Comparison of ENCODE assay signal across 8 mouse cellular contexts in the genomic region with DNA sequence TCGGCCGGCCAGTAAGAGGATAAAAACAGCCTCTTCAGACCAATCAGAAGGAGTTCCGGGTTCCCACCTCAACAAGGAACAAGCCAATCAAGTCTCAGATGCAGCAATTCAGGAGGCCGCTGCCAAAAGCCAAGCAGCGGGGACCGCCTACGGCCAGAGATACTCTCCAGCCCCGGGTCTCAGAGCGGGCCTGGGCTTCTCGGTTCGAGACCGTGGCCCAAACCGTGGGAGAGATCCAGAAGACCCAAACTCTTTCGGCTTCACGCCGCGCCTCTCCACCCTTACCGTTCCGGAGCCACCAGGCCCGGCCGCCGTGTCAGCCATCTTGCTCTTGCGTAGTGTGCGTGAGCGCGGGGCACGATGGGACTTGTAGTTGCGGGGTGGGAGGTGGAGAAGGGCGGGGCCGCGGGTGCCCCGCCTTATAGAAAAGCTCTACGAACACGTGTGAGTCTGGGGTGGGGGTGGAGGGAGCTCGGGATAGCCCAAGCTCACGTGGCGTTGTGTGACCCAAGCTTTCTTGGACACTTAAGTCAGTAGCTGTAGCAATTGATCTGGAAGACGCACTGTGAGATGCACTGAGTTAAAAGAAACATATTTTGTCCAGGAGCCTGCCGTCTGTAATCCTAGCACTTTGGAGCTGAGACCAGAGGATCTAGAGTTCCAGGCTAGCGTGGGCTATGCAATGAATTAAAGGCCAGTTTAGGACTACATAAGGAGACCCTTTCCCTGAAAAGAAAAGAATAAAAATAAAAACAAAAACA. TPM values are rescaled to one million over a fixed set of nuclear protein-coding genes. Genes with fewer than 3 reads are reported as not detected.
DNase-seq lines count a peak whose midpoint lies in the region; ATAC-seq lines count a peak whose summit lies in the region.

Gene Taf8, minus strand, starts transcription at position 347 of the 761 bp plus-strand sequence.

- H3K9ac ChIP-seq in forebrain, embryonic 14.5 days (ENCODE audit: low read length), result peak within 1 kb of the TSS; percentile 75
- H3K9ac ChIP-seq in neural tube, embryonic 15.5 days (replicated peaks), result peak within 1 kb of the TSS; percentile 78

- 2% methylated on average over 40 of the region's 40 CpGs for WGBS in forebrain, embryonic 14.5 days
- WGBS in neural tube, embryonic 15.5 days, result 3% methylated on average over 40 of the region's 40 CpGs

- peak; percentile 98 for ATAC-seq in forebrain, embryonic 14.5 days
- ATAC-seq in neural tube, embryonic 15.5 days (ENCODE audit: low FRiP score), result peak; percentile 97

- no peaks in the 10 kb centered on the region for H3K27me3 ChIP-seq in forebrain, embryonic 14.5 days (replicated peaks; ENCODE audit: control insufficient read depth, insufficient read depth, low read length)
- no peaks in the 10 kb centered on the region for H3K27me3 ChIP-seq in neural tube, embryonic 15.5 days (replicated peaks)

- peak within 1 kb of the TSS; percentile 77 for H3K4me2 ChIP-seq in forebrain, embryonic 14.5 days (ENCODE audit: low read length)
- peak within 1 kb of the TSS; percentile 73 for H3K4me2 ChIP-seq in neural tube, embryonic 15.5 days

- H3K4me3 ChIP-seq in forebrain, embryonic 14.5 days (ENCODE audit: low read depth, low read length), result peak within 1 kb of the TSS; percentile 57
- peak within 1 kb of the TSS; percentile 76 for H3K4me3 ChIP-seq in neural tube, embryonic 15.5 days (replicated peaks)

- peaks cover 7% of the 10 kb centered on the region for H3K4me1 ChIP-seq in forebrain, embryonic 14.5 days (ENCODE audit: control insufficient read depth, insufficient read depth, low read length)
- peaks cover 20% of the 10 kb centered on the region for H3K4me1 ChIP-seq in neural tube, embryonic 15.5 days

- H3K27ac ChIP-seq in forebrain, embryonic 14.5 days (ENCODE audit: low read depth, low read length), result peak within 1 kb of the TSS; percentile 59
- peak within 1 kb of the TSS; percentile 86 for H3K27ac ChIP-seq in neural tube, embryonic 15.5 days (replicated peaks)

- intact Hi-C loops in heart, postnatal 14 days (cut with DNase I), result no loop called here

- peaks cover 30% of the 10 kb centered on the region for H3K36me3 ChIP-seq in forebrain, embryonic 14.5 days (ENCODE audit: control insufficient read depth, insufficient read depth, low read length)
- peaks cover 18% of the 10 kb centered on the region for H3K36me3 ChIP-seq in neural tube, embryonic 15.5 days

- peak; percentile 99 for DNase-seq in ES-CJ7 (ENCODE audit: low read depth, low spot score)
- DNase-seq in cerebellum, adult 11 months, result peak; percentile 85
- peak; percentile 96 for DNase-seq in forebrain, embryonic 14.5 days (ENCODE audit: low spot score)
- DNase-seq in heart, postnatal 14 days, result peak; percentile 92 to 93
- DNase-seq in layer of hippocampus, adult 11-12 months (ENCODE audit: low spot score), result peak; percentile 93
- peak; percentile 93 to 94 for DNase-seq in lung, adult 18-20 months
- peak; percentile 92 for DNase-seq in testis, postnatal 14 days (ENCODE audit: low spot score)

- no peaks in the 10 kb centered on the region for H3K9me3 ChIP-seq in forebrain, embryonic 14.5 days (replicated peaks; ENCODE audit: control insufficient read depth, low read length)
- no peaks in the 10 kb centered on the region for H3K9me3 ChIP-seq in neural tube, embryonic 15.5 days (replicated peaks)

RNA-seq across cellular contexts. Expression of gene Taf8, which starts in this region (rescaled TPM):
- 24.0 and 25.9 TPM in 2 replicates for polyA plus RNA-seq in forebrain, embryonic 14.5 days (2014; fragmentation: Nextera tagmentation; extraction: Ambion mirVana)
- 10 to 100 TPM; 14.9 to 15.6 TPM for total RNA-seq in heart, postnatal 14 days (2021)
- 19.5 and 21.5 TPM in 2 replicates for polyA plus RNA-seq in neural tube, embryonic 15.5 days (2015; fragmentation: Nextera tagmentation; extraction: Ambion mirVana)

Comparison
In these comparisons a context has a peak if more than half of its experiments do, and no peak if none do; other contexts are left out.
1. Peak in every context shown above with its lines: DNase-seq, ATAC-seq, H3K4me3 ChIP-seq and H3K27ac ChIP-seq.